Mouse (Mus musculus) left cerebral cortex, adult 18-20 months (tissue): ENCODE results near the gene Hvcn1. TPM values are rescaled to one million over a fixed set of nuclear protein-coding genes. Genes with fewer than 3 reads are reported as not detected.
"Not testable (repeated sequence)": the region's sequence is repeated elsewhere in the genome, so short reads cannot be mapped to it uniquely, and the experiment has no call there.

Experiments
- DNase-seq, 2 experiments: peaks; one replicate each; pipeline ENCODE4 v3.0.0; 2021 to 2022; ENCODE audit warnings: low spot score in 2 of 2, mixed read lengths in 1 of 2
- long read RNA-seq, 2 experiments: library from polyadenylated mRNA; stranded (forward); transcript quantifications; one replicate each; pipeline ENCODE4 v2.0.0; 2021
- total RNA-seq, 2 experiments: library from RNA; stranded (reverse); gene quantifications; 2 replicates each; pipeline ENCODE4 v1.2.3; 2021

Gene Hvcn1
- total RNA-seq: 1 to 10 TPM; 2.6 to 4.3 TPM
- long read RNA-seq, experiment 1, partial matches to known transcripts: 2 of 8 reads
- long read RNA-seq, experiment 1, other reads (novel, unspliced or antisense): 3 of 8 reads
- long read RNA-seq, experiment 2, partial matches to known transcripts: 1 of 3 reads
- long read RNA-seq, experiment 2, other reads (novel, unspliced or antisense): 2 of 3 reads

DNA sequence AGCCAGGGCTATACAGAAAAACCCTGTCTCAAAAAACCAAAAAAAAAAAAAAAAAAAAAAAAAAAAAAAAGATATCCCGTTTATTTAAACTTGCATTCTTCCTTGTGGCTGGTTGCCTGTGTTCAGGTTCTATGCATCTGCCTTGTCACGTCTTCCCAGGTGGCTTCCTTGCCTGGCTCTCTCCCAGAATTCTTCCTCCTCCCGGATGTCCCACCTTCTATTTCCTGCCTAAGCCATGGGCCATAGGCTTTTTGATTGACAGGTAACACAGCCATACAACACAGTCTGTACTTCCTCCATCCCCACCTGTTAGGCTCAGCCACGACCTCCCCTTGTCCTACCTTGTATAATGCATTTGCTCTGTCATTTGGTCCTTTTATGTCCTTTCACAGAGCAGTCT lies at the start of gene Hvcn1:
Gene Hvcn1 (plus strand): TSS at position 330 of the 400 bp plus-strand sequence.
- no peak for DNase-seq

DNA sequence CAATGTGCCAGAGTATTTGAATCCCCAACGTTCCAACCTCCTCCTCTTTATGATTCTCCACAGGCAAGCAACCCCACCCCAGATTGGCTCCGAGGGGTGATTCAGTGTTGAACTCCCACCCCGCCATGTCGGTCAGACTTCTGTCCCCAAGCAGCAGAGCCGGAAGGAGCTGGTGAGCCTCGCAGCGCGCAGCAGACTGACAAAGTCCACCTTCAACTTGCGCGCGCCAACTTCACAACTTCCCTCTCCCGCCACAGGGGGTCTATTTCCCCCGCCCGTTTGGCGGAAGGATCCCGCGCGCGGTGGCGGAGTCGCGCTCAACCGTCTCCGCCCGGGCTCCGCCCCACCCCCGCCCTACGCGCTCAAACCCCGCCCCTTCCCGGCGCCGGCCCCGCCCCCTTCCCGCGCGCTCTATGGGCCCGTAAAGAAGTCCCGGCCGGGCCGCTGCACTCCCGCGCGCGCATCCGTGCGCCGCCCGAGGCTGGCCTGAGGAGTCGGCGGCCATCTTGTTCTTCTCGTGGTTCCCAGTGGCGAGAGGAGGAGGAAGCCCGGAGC lies 48.7 kb upstream of the Hvcn1 start, which contains the start of gene Ppp1cc:
Gene Ppp1cc (plus strand): TSS at position 452 of the 555 bp plus-strand sequence.
- peak; percentile 83 to 89 for DNase-seq

DNA sequence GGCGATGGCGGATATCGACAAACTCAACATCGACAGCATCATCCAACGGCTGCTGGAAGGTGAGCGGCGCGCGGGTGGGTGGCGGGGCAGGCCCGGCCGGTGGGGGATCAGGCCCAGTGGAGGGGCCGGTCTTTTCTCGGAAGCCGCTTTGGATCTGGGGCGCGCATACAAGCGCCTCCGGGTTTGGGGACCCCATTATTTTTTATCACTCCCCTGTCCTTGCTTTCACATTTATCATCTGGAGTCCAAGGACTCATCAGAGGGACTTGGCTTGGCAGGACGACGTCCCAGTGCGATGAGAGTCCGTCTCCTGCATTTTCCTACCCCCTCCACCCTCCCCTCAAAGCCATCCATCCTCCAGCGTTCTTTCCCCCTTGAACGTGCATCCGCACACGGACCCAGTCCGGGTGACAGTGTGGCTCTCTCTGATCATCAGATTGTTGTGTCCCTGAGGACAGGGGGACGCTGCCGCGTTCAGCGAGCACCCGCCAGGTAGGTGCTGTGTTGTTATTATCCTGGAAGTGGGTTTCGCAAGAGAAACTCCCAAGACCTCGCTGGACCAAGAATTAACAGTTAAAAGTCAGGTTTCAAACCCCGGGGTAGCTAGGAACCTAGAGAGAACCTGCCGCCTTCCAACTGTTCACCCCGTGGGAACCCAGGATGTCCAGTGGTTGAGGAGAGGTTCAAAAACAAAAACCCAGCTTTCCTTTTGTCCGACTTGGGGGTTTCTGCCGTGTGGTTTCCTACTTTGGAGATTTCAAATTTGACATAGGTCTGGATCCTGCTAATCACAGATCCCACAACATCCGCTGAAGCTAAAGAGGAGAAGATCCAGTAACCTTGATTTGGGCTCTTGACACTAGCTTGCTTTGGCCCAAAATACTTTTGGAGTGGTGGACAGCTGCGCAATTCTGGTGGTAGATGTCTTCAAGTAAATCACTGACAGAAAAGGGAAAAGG lies 47.8 kb upstream of the Hvcn1 start:
- no peak for DNase-seq

DNA sequence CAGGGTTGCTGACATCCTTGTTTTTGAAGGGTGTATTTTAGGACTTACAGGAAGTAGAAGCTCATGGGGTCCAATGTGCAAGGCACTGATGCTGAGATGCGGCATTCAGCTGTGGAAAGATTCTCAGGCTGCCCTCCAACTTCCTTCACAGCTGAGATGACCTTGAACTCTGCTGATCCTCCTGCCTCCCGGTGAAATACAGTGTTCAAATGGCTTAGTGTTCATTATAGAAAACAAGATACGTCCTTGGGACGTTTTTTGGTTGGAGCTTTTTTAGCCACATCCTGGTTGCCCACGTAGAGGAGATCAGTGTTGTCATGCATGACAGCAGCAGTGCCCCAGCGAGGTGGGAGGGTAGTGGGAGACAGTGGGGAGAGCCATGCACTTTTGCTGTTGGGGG lies 43.4 kb upstream of the Hvcn1 start:
- DNase-seq: no peak

- no peak for DNase-seq
These were observed 42.6 kb upstream of the Hvcn1 start for GRCm38 (mm10) chr5:122164011-122164410.

DNA sequence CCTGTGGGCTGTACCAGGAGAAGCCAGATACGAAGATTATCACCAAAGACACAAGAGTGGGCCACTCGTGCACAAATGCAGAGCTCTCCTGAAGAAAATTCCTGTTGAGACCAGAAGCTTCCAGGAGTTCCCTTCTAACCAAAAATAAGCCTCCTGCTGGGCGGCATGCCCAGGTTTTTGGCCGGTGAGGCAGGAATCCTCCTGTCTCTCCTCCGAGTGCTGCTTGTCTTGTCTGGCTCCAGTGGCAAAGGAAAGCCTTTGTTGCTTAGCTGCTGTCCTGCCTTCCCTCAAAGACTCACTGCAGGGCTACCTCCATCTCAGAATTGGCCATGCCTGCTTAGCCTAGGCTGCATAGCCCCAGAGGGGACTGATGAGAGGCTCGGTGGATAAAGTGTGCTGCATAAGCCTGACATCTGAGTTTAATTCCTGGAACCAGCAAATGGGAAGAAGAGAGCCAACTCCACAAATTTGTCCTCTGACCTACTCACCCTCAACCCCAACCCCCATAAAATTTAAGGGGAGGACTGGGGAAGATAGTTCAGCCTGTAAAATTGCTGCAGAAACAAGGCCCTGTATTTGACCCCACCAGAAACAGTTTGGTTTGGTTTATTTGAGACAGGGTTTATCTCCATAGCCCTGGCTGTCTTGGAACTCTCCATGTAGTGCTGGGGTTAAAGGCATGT lies 41.2 kb upstream of the Hvcn1 start:
- peak; percentile 67 to 70 for DNase-seq

DNA sequence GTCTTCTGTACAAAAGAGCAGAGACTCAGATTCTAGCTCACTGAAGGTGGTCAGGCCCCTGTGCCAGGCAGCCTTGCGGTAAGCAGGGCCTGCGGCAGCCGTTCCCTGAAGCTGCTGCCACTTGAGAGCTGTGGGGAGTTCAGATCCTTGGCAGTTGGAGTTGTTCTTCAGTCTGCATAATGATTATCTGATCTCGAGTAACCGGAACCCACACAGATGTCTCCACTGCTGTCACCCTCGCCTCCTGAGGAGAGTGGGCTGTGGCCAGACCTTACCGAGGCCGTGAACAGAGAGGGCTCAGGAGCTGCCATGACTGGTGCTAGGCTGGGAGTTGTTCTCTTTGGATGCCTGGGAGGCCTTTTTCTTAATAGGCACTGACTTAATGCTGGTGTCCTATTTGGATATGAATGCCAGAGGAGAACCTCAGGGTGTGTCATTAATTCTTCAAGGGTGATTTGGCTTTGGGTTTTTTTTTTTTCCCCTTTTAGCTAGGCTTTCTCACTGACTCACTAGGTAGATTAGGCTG lies 39.9 kb upstream of the Hvcn1 start:
- DNase-seq: no peak

GRCm38 (mm10) chr5:122168344-122169069 lies 38.1 kb upstream of the Hvcn1 start:
- no peak for DNase-seq

DNA sequence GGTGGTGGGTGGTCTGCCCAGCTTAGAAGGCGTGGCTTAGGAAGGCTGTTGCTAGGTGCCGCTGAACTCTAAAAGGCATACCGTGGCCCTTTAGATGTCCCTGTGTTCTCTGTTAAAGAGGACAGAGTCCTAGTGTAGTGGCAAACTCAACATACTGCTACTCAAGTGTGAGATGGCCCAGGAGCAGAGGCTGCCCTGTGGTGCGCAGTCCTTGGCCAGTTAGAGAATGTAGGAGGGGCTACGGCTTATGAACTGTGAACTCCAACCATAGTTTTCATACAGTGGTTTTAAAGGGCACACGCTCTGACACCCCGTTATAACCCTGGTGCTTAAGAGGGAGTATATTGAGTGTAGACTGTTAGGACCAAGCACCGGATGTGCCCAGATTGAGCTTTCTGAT lies 35.5 kb upstream of the Hvcn1 start:
- no peak for DNase-seq

DNA sequence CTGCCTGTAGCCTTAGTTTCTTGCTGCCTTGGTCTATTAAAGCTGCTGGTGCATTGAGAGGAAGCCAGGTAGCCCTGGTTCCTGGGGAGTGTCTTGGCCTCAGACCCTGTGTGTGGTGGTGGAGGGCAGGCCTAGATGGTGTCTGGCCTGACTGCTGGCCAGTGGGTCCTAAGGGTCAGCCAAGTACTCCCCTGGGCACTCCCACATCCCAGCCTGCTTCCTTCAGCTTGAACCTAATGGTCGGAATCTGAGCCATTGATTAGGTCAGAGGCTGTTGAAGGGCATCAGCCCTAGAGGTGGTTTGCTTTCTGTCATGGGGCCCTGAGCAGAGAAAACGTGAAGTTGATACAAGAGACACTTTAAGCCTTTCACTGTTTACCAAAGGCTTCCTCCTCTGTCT lies 31.2 kb upstream of the Hvcn1 start:
- DNase-seq: no peak

- DNase-seq: no peak
These were observed 30.6 kb upstream of the Hvcn1 start for GRCm38 (mm10) chr5:122175961-122176360.

- no peak for DNase-seq
These were observed 30.2 kb upstream of the Hvcn1 start for GRCm38 (mm10) chr5:122176398-122176797.

- DNase-seq: no peak
These were observed 26.9 kb upstream of the Hvcn1 start for GRCm38 (mm10) chr5:122179665-122180064.

GRCm38 (mm10) chr5:122184283-122184806 lies 22.3 kb upstream of the Hvcn1 start:
- no peak for DNase-seq

DNA sequence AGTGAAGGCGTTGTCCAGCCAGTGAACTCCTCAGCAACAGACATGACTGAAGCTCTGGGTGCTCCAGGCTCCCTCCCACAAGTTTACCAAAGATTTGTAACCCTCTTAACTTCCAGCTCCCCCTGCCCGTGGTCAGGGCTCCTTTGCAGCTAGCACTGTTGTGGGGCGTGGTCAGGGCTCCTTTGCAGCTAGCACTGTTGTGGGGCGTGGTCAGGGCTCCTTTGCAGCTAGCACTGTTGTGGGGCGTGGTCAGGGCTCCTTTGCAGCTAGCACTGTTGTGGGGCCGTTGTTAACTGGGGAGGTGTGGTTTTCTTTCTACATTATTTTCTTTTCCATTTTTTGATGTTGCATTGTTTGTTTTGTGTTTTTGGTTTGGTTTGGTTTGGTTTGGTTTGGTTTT lies 21.7 kb upstream of the Hvcn1 start:
- DNase-seq: not testable (repeated sequence)

- no peak for DNase-seq
These were observed 17.5 kb upstream of the Hvcn1 start for GRCm38 (mm10) chr5:122189115-122189514.

DNA sequence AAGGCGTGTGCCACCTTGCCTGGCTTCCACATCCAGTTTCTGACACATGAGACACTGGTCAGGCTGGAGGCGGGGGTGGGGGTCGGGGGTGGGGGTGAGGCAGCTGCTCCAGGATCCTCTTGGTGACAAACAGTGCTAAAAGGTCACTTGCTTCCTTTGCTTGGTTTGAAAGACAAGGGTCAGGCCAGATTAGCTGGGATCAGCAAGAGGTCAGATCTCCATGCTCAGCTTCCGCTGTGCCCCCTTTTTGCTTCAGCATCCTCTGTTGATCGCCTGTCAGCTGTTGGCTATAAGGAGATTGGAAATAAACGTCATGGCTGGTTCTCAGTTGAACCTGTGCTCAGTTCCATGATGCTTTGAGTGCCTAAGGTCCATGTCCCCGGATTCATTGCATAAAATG lies 16.1 kb upstream of the Hvcn1 start:
- DNase-seq: no peak

- no peak for DNase-seq
These were observed 15.1 kb upstream of the Hvcn1 start for GRCm38 (mm10) chr5:122191269-122192063.

GRCm38 (mm10) chr5:122192347-122192746 lies 14.3 kb upstream of the Hvcn1 start:
- DNase-seq: no peak
